Mouse (Mus musculus): ENCODE results near the gene Unc13b. TPM values are rescaled to one million over a fixed set of nuclear protein-coding genes. Genes with fewer than 3 reads are reported as not detected.
A peak's percentile ranks its signal among the peaks of the same experiment; 100 is the strongest.

Unc13b gene
- polyA plus RNA-seq, 1 experiment from 2014 or later, result 24.6 TPM

DNA sequence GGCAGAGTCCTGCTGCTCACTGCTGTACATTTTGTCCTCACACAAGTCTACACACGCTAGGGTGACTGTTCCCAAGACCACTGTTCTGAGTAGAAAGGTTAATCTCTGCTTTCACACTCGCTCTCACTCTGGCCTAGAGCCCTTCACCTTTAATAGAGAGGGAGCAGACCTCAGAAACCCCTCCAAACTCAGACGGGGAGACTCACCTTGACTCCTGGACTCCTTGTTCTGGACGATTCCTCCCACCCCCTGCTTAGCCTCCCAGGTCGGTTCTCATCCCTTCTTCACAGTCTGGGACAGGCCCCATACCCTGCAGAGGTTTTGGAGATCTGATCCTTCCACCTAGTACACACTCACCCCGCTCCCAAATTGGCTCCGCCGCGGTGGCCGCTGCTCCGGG lies 19.1 kb upstream of the Unc13b start:
- Histone ChIP-seq H3K36me3 (peaks cover 25% of the 10 kb centered on the region), H3K27ac (replicated peaks) (peak overlapping the region; percentile 86), H3K27me3 (no peaks in the 10 kb centered on the region), H3K4me1 (peaks cover 43% of the 10 kb centered on the region), H3K9ac (replicated peaks) (peak overlapping the region; percentile 89), H3K9me3 (no peaks in the 10 kb centered on the region), H3K4me3 (peak overlapping the region; percentile 81), H3K4me2 (replicated peaks) (peak overlapping the region; percentile 86)
- ATAC-seq (ENCODE audit: low FRiP score, low read depth), result no peak
- WGBS, result 1% methylated on average over 11 of the region's 11 CpGs

DNA sequence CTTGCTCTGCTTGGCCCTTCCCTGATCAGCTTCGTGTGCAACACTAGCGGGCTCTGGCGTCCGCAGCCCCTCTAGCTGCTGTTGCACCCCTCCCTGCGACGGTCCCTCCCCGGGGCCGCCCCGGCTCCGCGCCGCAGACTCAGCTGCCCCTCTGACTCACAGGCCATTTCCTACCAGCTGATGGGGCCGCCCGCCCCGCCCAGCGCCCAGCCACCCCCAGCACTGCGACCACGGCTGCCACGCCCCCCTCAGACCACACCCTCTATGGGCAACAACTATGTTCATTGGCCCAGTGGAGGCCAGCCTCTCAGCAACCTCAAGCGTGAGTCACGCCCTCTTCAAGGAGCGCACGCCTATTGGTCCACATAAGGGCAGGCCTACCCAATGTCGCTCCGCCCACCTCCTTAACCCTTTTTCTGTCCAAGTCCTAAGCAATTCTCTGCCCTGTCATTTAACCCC lies 18.6 kb upstream of the Unc13b start:
- no peaks in the 10 kb centered on the region for H3K9me3 ChIP-seq
- peak overlapping the region; percentile 86 for H3K4me2 ChIP-seq (replicated peaks)
- H3K27me3 ChIP-seq, result no peaks in the 10 kb centered on the region
- peak overlapping the region; percentile 81 for H3K4me3 ChIP-seq
- H3K9ac ChIP-seq (replicated peaks), result peak overlapping the region; percentile 89
- peak overlapping the region; percentile 86 for H3K27ac ChIP-seq (replicated peaks)
- peaks cover 48% of the 10 kb centered on the region for H3K4me1 ChIP-seq
- peaks cover 21% of the 10 kb centered on the region for H3K36me3 ChIP-seq
- WGBS, result 0% methylated on average over 21 of the region's 25 CpGs
- ATAC-seq (ENCODE audit: low FRiP score, low read depth), result peak; percentile 91

DNA sequence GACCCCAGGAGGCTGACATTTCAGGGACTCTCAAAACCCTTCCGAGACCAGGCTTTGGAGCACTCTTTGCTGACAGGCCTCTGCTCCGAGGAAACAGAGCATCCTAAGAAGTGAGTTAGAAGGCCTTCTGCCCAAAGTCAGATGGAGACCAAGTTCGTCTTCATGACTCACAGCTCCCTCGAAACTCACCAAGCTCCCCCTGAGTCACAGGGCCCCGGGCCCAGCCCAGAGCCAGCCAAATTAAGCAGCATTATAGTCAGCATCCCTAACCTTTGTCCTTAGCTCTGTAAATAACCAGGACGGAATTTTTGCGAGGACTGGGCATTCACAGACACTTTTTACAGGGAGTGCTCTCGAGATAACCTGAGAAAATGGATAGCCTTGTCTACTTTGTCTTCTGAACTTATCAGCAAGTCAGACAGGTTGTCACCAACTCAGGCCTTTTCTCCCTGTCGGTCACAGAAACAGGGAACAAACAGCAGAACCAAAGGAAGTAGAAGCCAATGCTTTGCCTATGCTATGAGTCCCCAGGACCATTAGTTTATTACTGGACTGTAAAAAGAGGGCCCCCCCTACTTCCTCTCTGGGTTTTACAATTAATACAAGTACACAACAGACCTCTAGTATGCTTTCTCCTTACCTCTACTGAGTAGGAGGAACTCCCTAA lies 17.7 kb upstream of the Unc13b start:
- 63% methylated on average over 9 of the region's 9 CpGs for WGBS

GRCm38 (mm10) chr4:43043644-43044357 lies 15.0 kb upstream of the Unc13b start:
- ATAC-seq (ENCODE audit: low FRiP score, low read depth), result peak; percentile 78
- Histone ChIP-seq H3K27me3 (no peaks in the 10 kb centered on the region), H3K9me3 (no peaks in the 10 kb centered on the region), H3K4me2 (replicated peaks) (peak overlapping the region; percentile 63), H3K4me3 (peak overlapping the region; percentile 52), H3K9ac (replicated peaks) (peak overlapping the region; percentile 68), H3K27ac (replicated peaks) (peak overlapping the region; percentile 99), H3K4me1 (peaks cover 48% of the 10 kb centered on the region), H3K36me3 (no peaks in the 10 kb centered on the region)
- WGBS, result 7% methylated on average over 7 of the region's 7 CpGs

More for the DNA sequence above, 17.7 kb upstream of the Unc13b start:
- H3K4me3 ChIP-seq, result peak overlapping the region; percentile 81; the same call in 1 of the 2 replicates
- H3K9me3 ChIP-seq, result no peaks in the 10 kb centered on the region
- peaks cover 12% of the 10 kb centered on the region for H3K36me3 ChIP-seq
- H3K9ac ChIP-seq (replicated peaks), result peak overlapping the region; percentile 35; the same call in 1 of the 2 replicates
- no peak for ATAC-seq (ENCODE audit: low FRiP score, low read depth)
- H3K4me2 ChIP-seq (replicated peaks), result peak overlapping the region; percentile 38
- peaks cover 48% of the 10 kb centered on the region for H3K4me1 ChIP-seq
- H3K27me3 ChIP-seq, result no peaks in the 10 kb centered on the region
- H3K27ac ChIP-seq (replicated peaks), result peak overlapping the region; percentile 79

- ATAC-seq (ENCODE audit: low FRiP score, low read depth), result no peak
- Histone ChIP-seq H3K36me3 (no peaks in the 10 kb centered on the region), H3K27me3 (no peaks in the 10 kb centered on the region), H3K9ac (replicated peaks) (peak overlapping the region; percentile 68), H3K4me3 (peak overlapping the region; percentile 52), H3K27ac (replicated peaks) (peak overlapping the region; percentile 99), H3K4me1 (peaks cover 40% of the 10 kb centered on the region), H3K4me2 (replicated peaks) (peak overlapping the region; percentile 63), H3K9me3 (no peaks in the 10 kb centered on the region)
- WGBS, result 8% methylated on average over 4 of the region's 4 CpGs
Measured at GRCm38 (mm10) chr4:43044673-43045072, 14.1 kb upstream of the Unc13b start.

DNA sequence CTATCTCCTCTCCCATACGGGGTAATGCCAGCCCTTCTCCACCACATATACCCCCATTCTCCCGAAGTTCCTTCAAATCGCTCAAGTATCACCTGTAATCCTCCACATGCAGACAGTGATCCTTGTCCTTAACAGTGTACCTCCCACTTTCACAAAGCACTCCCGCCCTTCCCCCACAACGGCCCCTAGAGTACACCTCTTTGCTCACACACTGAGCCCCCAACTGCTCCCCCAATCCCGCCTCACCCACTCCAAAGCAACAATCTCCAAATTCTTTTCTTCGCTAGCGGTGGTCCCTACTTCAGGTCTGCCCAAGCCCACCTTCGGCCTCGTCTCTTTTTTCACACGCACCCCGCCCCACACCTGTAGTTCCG lies 13.5 kb upstream of the Unc13b start:
- Histone ChIP-seq H3K9ac (replicated peaks) (peak overlapping the region; percentile 68), H3K4me1 (peaks cover 40% of the 10 kb centered on the region)

DNA sequence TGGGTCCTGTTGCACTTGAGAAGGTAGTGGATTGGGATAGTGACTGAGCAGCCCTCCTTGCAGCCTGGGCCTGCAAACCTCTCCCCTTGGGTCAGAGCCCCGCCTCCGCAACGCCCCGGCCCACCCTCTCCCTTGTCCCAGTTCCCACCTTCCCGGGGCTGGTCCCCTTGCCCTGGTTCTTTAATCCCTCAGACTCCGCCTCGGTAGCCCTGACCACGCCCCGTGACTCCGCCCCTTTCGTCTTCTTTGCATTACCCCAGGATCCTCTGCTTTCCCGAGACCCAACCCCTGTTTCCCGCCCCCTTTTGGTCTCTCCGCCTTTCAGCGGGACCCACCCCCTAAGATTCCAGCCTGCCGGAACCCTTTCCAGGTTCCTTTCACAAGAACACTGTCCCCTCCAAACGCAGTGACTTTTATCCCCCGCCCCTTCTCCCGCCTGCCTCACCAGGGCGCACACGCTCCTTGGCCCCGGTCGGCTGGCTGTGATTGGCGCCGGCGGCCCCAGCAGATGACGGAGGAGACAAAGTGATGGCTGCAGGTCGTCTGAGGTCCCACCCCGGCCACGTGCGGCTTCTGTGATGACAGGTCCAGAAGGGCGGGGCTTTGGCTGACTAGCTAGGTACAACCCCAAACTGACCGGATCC lies 13.0 kb upstream of the Unc13b start, which contains the start of gene Fam214b:
Gene Fam214b, minus strand, starts transcription at position 562 of the 644 bp plus-strand sequence.
- WGBS, result 0% methylated on average over 33 of the region's 33 CpGs
- Histone ChIP-seq H3K9ac (replicated peaks) (peak within 1 kb of the TSS; percentile 68), H3K27me3 (no peaks in the 10 kb centered on the region), H3K9me3 (no peaks in the 10 kb centered on the region), H3K27ac (replicated peaks) (peak within 1 kb of the TSS; percentile 99), H3K36me3 (no peaks in the 10 kb centered on the region), H3K4me3 (peak within 1 kb of the TSS; percentile 52), H3K4me2 (replicated peaks) (peak within 1 kb of the TSS; percentile 63), H3K4me1 (peaks cover 36% of the 10 kb centered on the region)
- ATAC-seq (ENCODE audit: low FRiP score, low read depth), result peak; percentile 82

More for the DNA sequence above, 13.5 kb upstream of the Unc13b start:
- Histone ChIP-seq H3K9me3 (no peaks in the 10 kb centered on the region), H3K4me2 (replicated peaks) (peak overlapping the region; percentile 63), H3K4me3 (peak overlapping the region; percentile 52), H3K36me3 (no peaks in the 10 kb centered on the region), H3K27me3 (no peaks in the 10 kb centered on the region), H3K27ac (replicated peaks) (peak overlapping the region; percentile 99)
- WGBS, result 4% methylated on average over 13 of the region's 13 CpGs
- no peak; the same call in 1 of the 2 replicates for ATAC-seq (ENCODE audit: low FRiP score, low read depth)

DNA sequence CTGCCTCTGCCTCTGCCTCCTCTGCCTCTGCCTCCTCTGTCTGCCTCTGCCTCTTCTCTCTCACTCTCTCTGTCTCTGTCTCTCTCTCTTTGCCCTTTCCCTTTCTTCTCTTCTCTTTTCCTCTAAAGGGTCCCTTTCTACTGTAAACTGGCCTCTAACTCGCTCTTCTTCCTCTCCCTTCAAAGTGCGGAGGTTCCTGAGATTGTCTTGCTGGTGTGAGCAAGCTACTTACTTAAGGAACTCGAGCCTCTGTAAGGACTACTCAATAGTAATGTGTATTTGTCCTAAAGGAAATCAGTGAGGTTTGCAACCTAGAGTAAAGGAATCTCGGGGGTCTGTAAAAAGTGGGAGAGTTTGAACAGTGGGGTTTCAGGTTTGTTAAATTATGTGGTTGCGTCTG lies 12.1 kb upstream of the Unc13b start:
- no peak for ATAC-seq (ENCODE audit: low FRiP score, low read depth)
- Histone ChIP-seq H3K4me2 (replicated peaks) (peak overlapping the region; percentile 63), H3K4me1 (peaks cover 30% of the 10 kb centered on the region), H3K27me3 (no peaks in the 10 kb centered on the region), H3K27ac (replicated peaks) (peak overlapping the region; percentile 20; the same call in 1 of the 2 replicates), H3K9me3 (no peaks in the 10 kb centered on the region), H3K36me3 (no peaks in the 10 kb centered on the region), H3K4me3 (peak overlapping the region; percentile 52; the same call in 1 of the 2 replicates), H3K9ac (replicated peaks) (no peak overlapping the region)
- 60% methylated on average over 5 of the region's 5 CpGs for WGBS

- Histone ChIP-seq H3K27me3 (no peaks in the 10 kb centered on the region), H3K9ac (replicated peaks) (peak overlapping the region; percentile 25; the same call in 1 of the 2 replicates), H3K36me3 (no peaks in the 10 kb centered on the region), H3K4me3 (0 out of 2 replicates have a peak overlapping the region, but pooled peaks have one; percentile 6), H3K27ac (replicated peaks) (no peak overlapping the region), H3K9me3 (no peaks in the 10 kb centered on the region), H3K4me2 (replicated peaks) (peak overlapping the region; percentile 63), H3K4me1 (peaks cover 30% of the 10 kb centered on the region)
- ATAC-seq (ENCODE audit: low FRiP score, low read depth), result no peak
- 6% methylated on average over 5 of the region's 5 CpGs for WGBS
Measured at GRCm38 (mm10) chr4:43047231-43047630, 11.5 kb upstream of the Unc13b start.

DNA sequence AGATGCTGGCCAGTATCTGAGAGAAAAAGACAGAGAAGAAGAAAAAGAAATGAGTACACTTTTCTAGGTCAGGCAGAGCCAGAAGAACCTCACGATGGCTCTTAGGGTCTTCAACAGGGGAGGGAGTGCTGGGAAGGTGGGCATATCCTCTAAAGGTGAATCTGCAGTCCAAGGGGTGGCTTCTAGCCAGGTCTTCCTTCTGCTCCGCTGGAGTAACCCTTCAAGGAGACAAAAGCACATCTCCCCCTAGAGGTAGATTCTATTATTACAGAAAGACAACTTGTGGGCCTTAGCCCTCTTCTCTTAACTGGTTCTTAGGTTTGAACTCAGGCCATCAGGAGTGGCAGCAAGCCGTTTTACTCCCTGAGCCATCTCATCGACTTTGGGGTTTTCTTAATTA lies 6.1 kb upstream of the Unc13b start:
- Histone ChIP-seq H3K4me3 (no peak overlapping the region), H3K9me3 (no peaks in the 10 kb centered on the region), H3K4me2 (replicated peaks) (no peak overlapping the region), H3K36me3 (no peaks in the 10 kb centered on the region), H3K4me1 (peaks cover 3% of the 10 kb centered on the region; the same call in 1 of the 2 replicates), H3K27me3 (no peaks in the 10 kb centered on the region; the same call in 1 of the 2 replicates), H3K27ac (replicated peaks) (no peak overlapping the region), H3K9ac (replicated peaks) (no peak overlapping the region)
- WGBS, result 15% methylated on average over 4 of the region's 4 CpGs
- ATAC-seq (ENCODE audit: low FRiP score, low read depth), result no peak

DNA sequence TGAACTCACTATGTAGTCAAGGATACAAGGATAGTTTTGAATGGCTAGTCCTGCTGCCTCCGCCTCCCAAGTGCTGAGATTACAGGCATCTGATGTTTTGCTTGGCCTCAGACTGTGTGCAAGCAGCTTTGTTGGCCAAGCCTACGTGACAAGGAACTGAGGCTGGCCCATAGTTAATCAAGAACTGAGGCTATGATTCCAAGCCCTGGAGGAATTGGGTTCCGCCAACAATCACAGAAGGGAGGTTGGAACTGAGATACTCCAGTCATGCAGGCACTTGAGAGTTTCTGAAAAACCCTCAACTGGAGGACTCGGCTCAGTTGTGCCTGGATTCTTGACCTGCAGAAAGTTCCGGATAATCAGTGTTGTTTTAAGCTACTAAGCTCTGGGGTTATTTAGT lies 1.1 kb upstream of the Unc13b start:
- Histone ChIP-seq H3K27ac (replicated peaks) (no peak overlapping the region), H3K27me3 (no peaks in the 10 kb centered on the region; the same call in 1 of the 2 replicates)
- WGBS, result 95% methylated on average over 5 of the region's 5 CpGs

More for the DNA sequence above, 1.1 kb upstream of the Unc13b start:
- no peak for ATAC-seq (ENCODE audit: low FRiP score, low read depth)
- Histone ChIP-seq H3K36me3 (no peaks in the 10 kb centered on the region), H3K4me1 (no peaks in the 10 kb centered on the region), H3K9ac (replicated peaks) (no peak overlapping the region), H3K4me3 (no peak overlapping the region), H3K4me2 (replicated peaks) (no peak overlapping the region), H3K9me3 (no peaks in the 10 kb centered on the region)

All from midbrain, embryonic 12.5 days (tissue).